Mouse (Mus musculus) midbrain, embryonic 11.5 days (tissue): ENCODE measurements at regions not wholly inside any gene's neighbourhood (a gene's known extent, or its start where the extent isn't known, plus 50 kb on each side); places are given as distances from the start of the nearest gene placed in this dataset.

ENCODE experiments used
- ATAC-seq: fragments of 200-750 bp; cut with Nextera tagmentation; 2 replicates; pipeline ENCODE4 v1.8.0; 2017; ENCODE audit warnings: moderate TSS enrichment, moderate library complexity; ENCODE audit not compliant: low FRiP score
- DNase-seq: peaks from one replicate; pipeline ENCODE4 v3.0.0; 2015; ENCODE audit warnings: low spot score; ENCODE audit errors: missing footprints
- H3K27ac ChIP-seq: fragments of 300-500 bp; sonication (generic); 2 replicates; pipeline ENCODE4 v1.5.1; 2014; ENCODE audit warnings: low read depth, low read length
- H3K27me3 ChIP-seq: fragments of 300-500 bp; sonication (generic); 2 replicates; pipeline ENCODE4 v1.6.1; 2014; ENCODE audit warnings: mild to moderate bottlenecking, low read length, moderate library complexity, mixed read lengths; ENCODE audit not compliant: control insufficient read depth, insufficient read depth
- H3K36me3 ChIP-seq: fragments of 300-500 bp; sonication (generic); 2 replicates; pipeline ENCODE4 v1.6.1; 2014; ENCODE audit warnings: mild to moderate bottlenecking, low read length, moderate library complexity, mixed read lengths; ENCODE audit not compliant: control insufficient read depth, insufficient read depth
- H3K4me1 ChIP-seq: fragments of 300-500 bp; sonication (generic); 2 replicates; pipeline ENCODE4 v1.6.1; 2014; ENCODE audit warnings: low read length; ENCODE audit not compliant: control insufficient read depth, insufficient read depth
- H3K4me2 ChIP-seq: fragments of 300-500 bp; sonication (generic); 2 replicates; pipeline ENCODE4 v1.6.1; 2014; ENCODE audit warnings: mild to moderate bottlenecking, moderate library complexity
- H3K4me3 ChIP-seq: fragments of 300-500 bp; sonication (generic); 2 replicates; pipeline ENCODE4 v1.5.1; 2014; ENCODE audit warnings: low read depth, low read length
- H3K9ac ChIP-seq: fragments of 300-500 bp; sonication (generic); 2 replicates; pipeline ENCODE4 v1.6.1; 2014; ENCODE audit warnings: low read length
- H3K9me3 ChIP-seq: fragments of 300-500 bp; sonication (generic); 2 replicates; pipeline ENCODE4 v1.6.1; 2016; ENCODE audit warnings: low read length; ENCODE audit not compliant: control insufficient read depth
- WGBS: fragments of 180-500 bp; shearing (Covaris S2); extraction: QIAGEN DNeasy Blood & Tissue Kit; methylation state at CpG from one replicate; pipeline ENCODE4 v1.1.7; 2014; 5-methylcytosine and 5-hydroxymethylcytosine counted together

GRCm38 (mm10) chr3:147545329-147546006, 693.3 kb downstream of the Ttll7 start:
- H3K4me3 ChIP-seq: no peak overlapping the region
- ATAC-seq (no peak), DNase-seq (peak; percentile 44)
- H3K9ac ChIP-seq: no peak overlapping the region
- 79% methylated on average over 6 of the region's 6 CpGs for WGBS
- no peaks in the 10 kb centered on the region for H3K9me3 ChIP-seq
- H3K36me3 ChIP-seq: no peaks in the 10 kb centered on the region
- no peak overlapping the region for H3K4me2 ChIP-seq
- no peaks in the 10 kb centered on the region for H3K27me3 ChIP-seq
- no peak overlapping the region for H3K27ac ChIP-seq
- H3K4me1 ChIP-seq: no peaks in the 10 kb centered on the region

- Histone ChIP-seq H3K27me3 (no peaks in the 10 kb centered on the region), H3K36me3 (no peaks in the 10 kb centered on the region), H3K4me2 (no peak overlapping the region), H3K4me3 (no peak overlapping the region), H3K4me1 (no peaks in the 10 kb centered on the region), H3K9ac (no peak overlapping the region), H3K27ac (no peak overlapping the region), H3K9me3 (no peaks in the 10 kb centered on the region)
- no peak for DNase-seq
- ATAC-seq: no peak
- 94% methylated on average over 4 of the region's 4 CpGs for WGBS
Observed at GRCm38 (mm10) chr3:147542285-147542684, 690.1 kb downstream of the Ttll7 start.

- DNase-seq: peak; percentile 60
- H3K4me1 ChIP-seq: no peaks in the 10 kb centered on the region
- H3K36me3 ChIP-seq: no peaks in the 10 kb centered on the region
- H3K27ac ChIP-seq: no peak overlapping the region
- no peaks in the 10 kb centered on the region for H3K27me3 ChIP-seq
- no peak overlapping the region for H3K4me2 ChIP-seq
- H3K9ac ChIP-seq: no peak overlapping the region
- no peak overlapping the region for H3K4me3 ChIP-seq
- ATAC-seq: no peak
- no peaks in the 10 kb centered on the region for H3K9me3 ChIP-seq
Observed at GRCm38 (mm10) chr3:147537584-147537983, 685.4 kb downstream of the Ttll7 start.

GRCm38 (mm10) chr3:147532196-147532595, 680.0 kb downstream of the Ttll7 start:
- H3K4me2 ChIP-seq: no peak overlapping the region
- ATAC-seq (no peak), DNase-seq (peak; percentile 80)
- H3K9me3 ChIP-seq: no peaks in the 10 kb centered on the region
- H3K27ac ChIP-seq: no peak overlapping the region
- H3K4me3 ChIP-seq: no peak overlapping the region
- H3K9ac ChIP-seq: no peak overlapping the region
- WGBS: 65% methylated on average over 2 of the region's 2 CpGs
- H3K27me3 ChIP-seq: no peaks in the 10 kb centered on the region
- no peaks in the 10 kb centered on the region for H3K36me3 ChIP-seq
- no peaks in the 10 kb centered on the region for H3K4me1 ChIP-seq

- no peaks in the 10 kb centered on the region for H3K27me3 ChIP-seq
- no peaks in the 10 kb centered on the region for H3K36me3 ChIP-seq
- 76% methylated on average over 6 of the region's 6 CpGs for WGBS
- H3K4me3 ChIP-seq: no peak overlapping the region
- H3K9me3 ChIP-seq: no peaks in the 10 kb centered on the region
- no peak overlapping the region for H3K9ac ChIP-seq
- H3K4me2 ChIP-seq: no peak overlapping the region
- H3K4me1 ChIP-seq: no peaks in the 10 kb centered on the region
- DNase-seq: peak; percentile 47
- no peak for ATAC-seq
- H3K27ac ChIP-seq: no peak overlapping the region
Observed at GRCm38 (mm10) chr3:147531608-147532180, 679.5 kb downstream of the Ttll7 start.
